Mouse (Mus musculus) frontal cortex, postnatal 10 days (tissue): Measurements from ENCODE around the gene Psap.
"Not testable (repeated sequence)": the region's sequence is repeated elsewhere in the genome, so short reads cannot be mapped to it uniquely, and the experiment has no call there.

Experiments
- DNase-seq, 2 experiments: peaks; one replicate each; pipeline ENCODE4 v3.0.0; 2022; ENCODE audit warnings: low spot score in 2 of 2, mixed read lengths in 1 of 2

Gene Psap

DNA sequence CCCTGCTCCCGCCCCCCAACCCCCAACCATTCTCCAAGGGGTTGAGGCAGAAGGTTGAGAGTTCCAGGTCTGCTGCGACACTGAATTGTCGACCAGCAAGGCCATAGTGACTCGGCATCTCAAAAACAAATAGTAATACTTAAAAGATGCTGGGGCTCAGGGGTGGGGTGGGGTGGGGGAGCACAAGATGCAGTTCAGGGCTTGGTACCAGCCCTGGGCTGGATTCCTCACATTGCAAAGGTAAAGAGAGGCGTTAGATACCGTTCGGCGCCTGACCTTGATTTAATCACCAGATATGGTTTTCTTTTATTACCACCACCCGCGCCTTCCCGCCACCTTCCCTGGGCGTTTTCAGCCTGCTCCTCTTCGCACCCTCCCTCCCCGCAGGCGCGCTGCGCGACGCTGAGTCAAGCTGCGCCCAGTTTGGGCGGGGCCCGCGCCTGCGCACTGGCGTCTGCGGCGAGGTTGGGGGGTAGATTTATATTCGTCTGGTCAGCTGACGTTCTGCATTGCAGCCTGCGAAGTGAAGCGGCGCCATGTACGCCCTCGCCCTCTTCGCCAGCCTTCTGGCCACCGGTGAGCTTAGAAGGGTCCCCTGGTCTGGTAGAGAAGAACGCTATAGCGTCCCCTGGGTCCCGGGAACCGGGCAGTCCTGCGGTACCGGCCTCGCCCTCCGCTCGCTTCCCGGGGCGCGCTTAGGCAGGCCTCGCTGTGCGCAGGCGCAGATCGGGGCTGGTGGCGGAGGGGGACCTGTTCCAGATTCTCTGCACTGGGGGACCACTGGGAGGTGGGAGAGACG, at the start of gene Psap:
Psap (plus strand) TSS at position 421 of the 799 bp plus-strand sequence.
- DNase-seq = peak; percentile 91 to 93

DNA sequence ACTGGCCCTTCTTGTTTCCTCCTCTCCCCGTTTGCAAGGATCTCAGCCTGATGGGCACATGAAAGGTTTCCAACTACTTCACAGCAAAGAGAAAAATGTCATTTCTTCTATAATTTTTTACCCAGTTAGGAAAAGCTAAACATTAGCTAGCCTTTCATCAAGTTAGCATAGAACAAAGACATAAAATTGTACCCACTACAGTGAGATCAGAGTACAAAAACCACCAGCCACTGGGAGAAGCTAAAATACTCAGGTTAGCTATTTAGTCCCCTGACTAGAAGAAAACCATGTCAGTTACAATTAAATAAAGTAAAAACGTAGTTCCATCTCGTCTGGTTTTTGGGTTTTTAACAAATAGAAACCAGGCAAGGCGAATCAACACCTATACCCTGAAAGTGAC, 49.8 kb upstream of the Psap start:
- no peak for DNase-seq

DNA sequence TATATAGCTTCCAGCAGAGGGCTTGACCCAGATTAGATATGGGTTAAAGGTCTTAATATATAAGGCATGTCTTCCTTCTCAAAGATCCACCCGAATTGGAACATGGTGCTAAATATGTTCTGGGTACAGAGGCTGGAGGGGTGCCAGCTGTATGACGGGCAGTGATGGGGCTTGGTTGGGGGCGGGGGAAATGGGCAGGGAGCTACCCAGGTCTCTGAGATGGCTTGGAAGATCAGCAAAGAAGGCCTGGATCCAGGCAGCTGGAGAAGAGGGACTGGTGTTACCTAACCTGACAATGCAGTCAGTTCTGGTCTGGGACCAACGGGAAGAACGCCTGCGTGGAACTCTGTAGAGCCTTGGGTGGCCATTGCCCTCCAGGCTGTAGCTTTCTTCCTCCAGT, 48.3 kb upstream of the Psap start:
- DNase-seq = no peak

DNA sequence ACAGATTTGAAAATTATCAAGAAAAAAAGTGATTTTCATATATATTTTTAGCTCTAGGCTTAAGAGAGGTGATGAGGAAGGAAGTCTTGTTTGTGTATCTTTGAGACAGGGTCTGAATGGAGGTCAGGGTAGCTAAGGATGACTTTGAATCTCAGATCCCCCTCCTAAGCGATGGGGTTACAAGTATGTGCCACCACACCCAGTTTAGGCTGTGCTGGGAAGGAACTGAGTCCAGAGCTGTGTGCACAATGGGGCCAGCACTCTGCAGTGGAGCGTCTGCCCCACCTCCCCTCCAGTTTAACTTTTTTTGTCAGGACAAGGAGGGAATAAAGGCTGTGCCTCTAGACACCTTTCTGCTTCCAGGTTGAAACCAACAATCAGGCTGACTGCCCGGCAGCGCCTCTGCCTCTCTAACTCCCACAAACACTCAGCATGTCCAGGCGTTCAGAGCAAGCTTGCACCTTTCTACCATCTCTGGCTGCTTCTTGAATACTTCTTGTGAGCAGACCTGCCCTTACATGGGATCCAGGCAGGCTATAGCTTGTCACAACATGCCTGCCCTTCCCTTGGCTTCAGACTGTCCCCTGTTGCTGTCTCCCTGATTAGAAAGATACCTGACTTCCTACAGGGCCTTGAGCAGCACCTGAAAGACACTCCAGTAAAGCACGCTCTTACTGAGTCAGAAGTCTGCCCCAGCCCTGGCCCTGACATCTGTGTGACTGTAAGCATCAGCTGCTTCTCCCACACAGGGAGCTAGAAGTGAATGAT, 46.9 kb upstream of the Psap start:
- no peak for DNase-seq

DNA sequence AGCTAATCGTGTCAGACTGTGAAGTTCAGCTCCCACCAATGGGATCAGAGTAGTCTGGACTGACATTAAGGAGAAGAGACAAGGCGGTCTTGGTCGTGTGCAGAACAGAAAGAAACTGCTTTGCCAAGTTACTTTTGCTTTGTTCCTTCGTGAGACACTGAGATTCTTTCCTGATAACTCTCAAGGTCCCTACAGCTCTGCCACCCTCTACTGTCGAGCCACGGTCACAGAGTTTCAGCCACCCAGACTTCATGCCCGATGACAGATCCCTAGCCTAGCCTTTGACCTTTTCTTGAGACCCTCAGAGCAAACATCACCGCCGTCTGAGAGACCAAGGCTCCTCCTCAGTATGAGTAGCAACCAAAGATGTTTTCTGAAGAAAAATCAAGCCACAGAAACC, 43.4 kb upstream of the Psap start:
- no peak for DNase-seq

DNA sequence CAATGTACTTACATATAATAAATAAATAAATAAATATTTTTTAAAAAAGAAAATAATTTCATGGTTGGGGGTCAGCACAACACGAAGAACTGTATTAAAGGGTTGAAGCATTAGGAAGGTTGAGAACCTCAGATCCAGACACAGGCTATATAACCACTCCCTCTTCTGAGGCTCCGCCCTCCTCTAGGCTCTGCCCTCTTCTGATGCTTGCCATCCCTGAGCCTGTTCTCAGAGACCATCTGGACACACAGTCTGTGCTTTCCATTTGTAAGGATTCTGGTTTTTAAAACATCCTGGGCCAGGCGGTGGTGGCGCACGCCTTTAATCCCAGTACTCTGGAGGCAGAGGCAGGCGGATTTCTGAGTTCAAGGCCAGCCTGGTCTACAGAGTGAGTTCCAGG, 41.6 kb upstream of the Psap start:
- not testable (repeated sequence) for DNase-seq

DNA sequence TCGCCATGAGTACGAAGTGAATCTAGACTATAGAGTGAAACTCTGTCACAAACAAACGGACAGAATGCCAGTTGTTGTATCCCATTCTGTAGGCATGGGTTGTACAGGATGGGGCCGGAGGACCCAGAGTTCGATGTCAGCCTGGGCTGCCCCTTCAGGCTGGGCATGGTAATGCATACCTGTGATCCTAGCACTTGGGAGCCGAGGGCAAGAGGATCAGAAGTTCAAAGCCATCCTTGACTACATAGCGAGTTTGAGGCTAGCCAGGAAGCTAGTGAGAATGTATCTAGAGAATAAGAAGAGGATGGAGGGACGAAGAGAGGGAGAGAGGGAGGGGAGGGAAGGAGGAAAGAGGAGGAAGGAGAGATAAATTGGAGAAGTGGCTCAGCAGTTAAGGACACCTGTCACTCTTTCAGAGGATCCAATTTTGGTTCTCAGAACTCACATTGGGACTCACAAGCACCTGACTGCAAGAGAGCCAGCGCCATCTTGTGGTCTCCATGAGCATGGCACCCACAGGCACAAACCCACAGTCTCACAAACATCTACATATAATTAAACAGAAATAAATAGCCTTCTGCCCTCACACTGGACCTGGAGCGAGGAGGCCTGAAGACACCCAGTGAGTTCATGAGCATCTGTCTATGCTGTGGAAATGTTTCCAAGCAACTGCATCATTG, 39.8 kb upstream of the Psap start:
- peak in 1 of 2 experiments; percentile 50 for DNase-seq

DNA sequence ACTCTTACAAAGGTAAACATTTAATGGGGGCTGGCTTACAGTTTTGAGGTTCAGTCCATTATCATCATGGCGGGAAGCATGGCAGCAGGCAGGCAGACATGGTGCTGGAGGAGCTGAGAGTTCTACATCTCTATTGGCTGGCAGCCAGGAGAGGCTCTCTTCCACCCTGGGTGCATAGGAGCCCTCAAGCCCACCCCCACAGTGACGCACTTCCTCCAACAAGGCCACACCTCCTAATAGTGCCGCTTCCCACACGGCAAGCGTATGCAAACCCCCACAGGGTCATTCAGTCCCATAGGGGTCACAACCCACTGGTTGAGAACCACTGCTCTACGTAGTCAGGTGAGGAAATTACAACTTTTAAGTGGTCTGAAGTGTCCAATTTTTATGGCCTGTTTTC, 37.0 kb upstream of the Psap start:
- no peak for DNase-seq

DNA sequence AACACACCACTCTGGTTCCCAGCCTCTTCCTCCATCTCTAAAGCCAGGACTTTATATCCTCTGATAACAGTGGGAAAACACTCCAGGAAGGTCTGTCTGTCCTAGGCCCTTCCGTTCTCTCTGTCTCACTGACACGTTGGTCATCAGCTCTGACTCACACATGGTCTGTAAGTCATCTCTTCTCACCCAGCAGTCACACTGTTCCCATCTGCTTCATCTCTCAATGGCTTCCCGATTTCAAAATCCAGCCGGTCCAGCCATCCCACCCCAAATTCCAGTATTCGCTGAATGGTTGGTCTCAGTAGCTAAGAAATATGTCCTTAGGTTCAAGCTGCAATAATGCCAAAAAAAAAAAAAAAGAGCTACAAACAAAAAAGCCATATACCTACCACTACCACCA, 33.5 kb upstream of the Psap start:
- no peak for DNase-seq

DNA sequence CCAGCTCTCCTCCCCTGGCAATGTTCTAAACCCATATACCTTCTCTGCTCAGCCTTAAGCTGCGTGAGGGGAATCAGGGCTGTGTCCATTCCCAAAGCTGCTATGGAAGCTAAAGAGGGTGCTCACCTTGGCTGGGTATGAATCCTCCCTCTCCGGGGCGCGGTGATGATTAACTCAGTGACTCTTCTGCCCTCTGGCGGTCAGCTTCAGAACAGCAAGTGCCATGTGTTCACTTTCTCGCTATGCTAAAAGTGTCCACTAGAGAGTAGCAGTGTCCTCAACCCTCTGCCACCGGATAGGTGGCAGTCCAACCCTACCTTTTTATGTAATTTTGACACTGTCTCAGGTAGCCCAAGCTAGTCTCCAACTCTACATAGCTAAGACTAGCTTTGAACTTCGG, 32.4 kb upstream of the Psap start:
- DNase-seq = peak; percentile 41 to 84

DNA sequence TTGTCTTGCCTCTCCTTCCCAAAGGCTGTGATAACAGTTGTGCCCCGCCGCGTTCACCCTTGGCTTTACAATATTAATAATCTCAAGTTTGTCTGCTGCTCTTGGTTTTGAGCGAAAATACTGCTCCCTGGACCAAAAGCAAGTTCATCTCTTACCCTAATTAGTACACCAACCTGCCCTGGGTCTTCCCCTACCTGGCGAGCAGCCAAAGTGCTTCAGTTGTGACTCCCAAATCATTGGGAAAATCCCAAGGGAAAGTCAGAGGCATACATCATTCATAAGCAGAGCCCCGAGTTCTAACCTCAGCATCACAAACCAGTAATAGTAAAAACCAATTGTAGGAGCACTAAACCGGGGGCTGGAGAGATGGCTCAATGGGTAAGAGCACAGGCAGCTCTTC, 31.8 kb upstream of the Psap start:
- DNase-seq = no peak

DNA sequence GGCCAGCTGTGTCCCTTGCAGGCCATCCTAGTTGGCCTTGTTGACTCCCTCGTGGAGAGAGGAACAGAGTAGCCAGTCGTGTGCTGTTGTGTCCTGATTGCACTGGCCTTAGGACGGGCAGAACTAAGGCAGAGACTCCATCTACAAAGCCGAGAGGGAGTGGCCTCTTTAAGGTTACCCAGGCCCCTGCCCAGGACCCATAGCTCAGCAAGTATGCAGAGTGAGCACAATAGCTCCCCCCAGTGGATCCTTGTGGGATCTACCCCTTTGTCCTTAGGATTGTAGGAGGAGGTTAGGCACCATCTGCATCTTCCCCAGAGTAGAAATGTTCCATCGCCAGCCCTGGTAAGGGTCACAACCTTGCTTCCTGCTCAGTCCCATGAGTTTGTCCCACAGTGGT, 30.9 kb upstream of the Psap start:
- DNase-seq = peak in 1 of 2 experiments; percentile 42

DNA sequence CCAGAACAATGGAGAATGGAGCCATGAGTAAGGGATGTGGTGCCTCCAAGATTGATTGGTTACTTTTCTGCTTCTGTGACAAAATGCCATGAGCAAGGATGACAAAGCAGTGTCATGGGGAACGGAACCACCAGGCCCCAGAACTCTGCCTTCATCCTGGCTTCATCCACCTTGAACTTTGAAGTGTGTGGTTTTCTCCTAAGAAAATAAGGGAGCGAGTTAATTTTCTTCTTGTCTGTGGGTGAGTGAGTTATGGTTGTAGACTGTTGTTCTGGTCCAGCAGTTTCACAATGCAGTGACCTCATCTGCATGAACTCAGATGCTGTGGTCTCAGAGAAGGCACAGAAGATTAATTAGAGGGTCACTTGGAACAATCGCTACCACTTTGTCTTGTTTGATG, 29.1 kb upstream of the Psap start:
- DNase-seq = not testable (repeated sequence)

DNA sequence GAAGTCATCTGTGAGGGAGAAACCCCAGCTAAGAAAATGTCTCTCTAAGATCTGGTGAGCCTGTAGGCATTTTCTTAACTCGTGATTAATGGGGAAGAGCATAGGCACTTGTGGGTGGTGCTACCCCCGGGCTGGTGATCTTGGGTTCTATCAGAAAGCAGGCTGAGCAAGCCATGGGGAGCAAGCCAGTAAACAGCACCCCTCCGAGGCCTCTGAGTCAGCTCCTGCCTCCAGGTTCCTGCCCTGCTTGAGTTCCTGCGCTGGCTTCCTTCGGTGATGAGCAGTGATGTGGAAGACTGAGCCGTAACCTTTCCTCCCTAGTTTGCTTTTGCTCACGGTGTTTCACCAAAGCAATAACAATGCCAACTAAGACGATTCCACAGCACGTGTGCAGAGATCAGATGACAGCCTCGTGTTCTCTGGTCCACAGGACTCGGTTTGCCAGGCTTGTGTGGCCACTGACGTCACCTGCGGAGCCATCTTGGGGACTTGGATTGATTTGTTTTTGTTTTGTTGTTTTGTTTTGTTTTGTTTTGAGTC, 26.9 kb upstream of the Psap start:
- no peak for DNase-seq

DNA sequence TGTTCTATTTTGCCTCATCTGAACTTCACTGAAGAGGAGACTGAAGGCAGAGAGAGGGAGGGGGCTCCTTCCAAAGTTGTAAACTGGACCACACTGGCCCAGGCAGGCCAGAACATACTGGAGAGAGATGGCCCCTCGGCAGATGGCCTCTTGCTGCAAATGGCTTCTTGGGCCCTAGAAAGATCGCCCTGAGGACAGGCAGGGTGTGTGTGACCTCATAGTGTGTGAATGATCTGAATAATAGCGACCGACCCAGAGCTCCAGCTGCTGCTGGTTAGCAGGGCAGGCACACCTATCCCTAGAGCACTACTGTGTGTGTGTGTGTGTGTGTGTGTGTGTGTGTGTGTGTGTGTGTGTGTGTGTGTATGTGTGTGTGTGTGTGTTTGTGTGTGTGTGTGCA, 25.2 kb upstream of the Psap start:
- no peak for DNase-seq

DNA sequence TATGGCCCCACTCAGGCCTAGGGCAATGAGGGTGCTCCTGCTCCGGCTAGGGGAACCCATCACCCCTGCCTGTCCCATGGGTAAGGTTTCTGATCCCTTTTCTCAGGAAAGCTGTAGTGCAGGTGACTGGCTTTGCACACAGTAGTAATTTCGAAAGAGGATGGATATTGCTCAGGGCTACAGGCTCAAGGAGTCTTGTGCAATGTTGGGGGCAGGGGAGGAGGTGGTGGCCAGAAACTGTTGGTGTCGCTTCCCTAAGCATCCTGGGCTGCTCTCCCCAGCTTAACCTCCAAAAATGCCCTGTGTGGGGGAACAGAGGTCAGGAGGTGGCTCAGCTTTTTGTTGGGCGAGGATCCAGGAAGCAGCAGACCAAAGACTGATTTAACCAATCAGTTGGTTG, 24.8 kb upstream of the Psap start:
- DNase-seq = no peak

DNA sequence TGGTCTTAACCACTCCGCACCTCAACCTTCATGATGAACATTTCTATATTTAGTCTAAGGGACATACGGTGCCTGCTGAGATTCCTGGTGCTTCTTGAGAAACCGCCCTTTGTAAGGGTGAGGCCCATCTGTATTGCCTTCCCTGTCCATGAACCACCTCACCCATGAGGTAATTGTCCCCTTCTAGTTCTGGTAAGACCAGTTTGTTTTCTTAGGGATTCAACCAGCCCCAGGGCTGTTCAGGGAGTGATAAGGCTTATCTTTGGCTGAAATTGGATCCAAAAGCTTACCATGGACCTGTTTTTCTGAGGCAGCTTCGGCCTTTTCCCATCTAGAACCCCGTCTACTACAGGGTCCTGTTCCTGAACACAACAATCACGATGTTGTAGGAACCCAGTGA, 21.3 kb upstream of the Psap start:
- DNase-seq = no peak

DNA sequence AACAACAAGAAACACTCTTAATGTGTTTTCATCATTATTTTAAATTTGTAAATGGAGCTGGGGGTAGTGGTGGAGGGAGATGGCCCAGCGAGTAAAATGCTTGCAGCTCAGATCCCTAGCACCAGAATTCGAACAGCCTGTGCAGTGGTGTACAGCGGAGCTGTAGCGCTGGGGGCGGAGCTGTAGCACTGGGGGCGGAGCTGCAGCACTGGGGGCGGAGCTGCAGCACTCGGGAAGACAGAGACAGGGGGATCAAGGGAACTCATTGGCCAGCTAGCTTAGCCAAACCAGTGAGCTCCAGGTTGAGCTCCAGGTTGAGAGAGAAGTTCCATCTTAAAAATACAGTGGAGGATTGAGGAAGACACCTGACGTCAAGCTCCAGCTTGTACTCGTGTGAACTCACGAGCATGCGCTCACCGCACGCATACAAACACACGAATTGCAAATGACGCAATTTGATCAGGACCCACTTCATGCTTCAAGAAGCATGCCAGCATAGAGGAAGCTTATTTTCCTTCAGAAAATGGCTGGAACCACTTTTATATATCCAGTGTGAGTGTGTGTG, 20.1 kb upstream of the Psap start:
- DNase-seq = no peak

DNA sequence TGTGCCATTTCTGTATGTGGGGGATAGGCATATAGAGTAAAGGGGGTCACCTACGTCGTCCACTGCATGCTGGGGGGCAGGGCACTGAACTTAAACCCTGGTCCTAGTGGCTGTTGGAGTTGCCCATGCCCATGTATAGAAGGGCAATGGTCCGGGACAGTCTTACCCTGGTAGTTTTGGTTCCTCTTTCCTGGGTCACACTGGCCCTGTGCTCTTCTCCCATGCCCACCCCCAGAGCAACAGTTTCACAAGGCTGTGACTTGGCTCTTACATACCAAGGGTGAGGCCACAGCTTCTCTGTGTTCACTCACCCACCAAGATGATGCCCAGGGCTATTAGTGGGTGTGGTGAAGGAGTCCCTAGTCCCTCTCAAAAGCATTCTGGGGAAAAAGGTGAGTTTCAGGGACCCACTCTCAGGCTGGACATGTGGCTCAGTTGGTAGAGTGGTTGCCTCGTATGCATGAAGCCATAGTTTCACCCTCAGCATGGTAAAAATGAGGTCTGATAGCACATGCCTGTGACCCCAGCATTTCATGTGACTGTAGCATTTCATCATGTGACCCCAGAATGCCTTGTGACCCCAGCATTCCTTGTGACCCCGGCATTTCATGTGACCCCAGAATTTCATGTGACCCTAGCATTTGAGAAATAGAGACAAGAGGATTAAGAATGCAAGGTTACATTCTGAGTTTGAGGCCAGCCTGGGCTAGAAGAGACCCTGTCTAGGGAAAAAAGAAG, 16.7 kb upstream of the Psap start:
- DNase-seq = no peak

DNA sequence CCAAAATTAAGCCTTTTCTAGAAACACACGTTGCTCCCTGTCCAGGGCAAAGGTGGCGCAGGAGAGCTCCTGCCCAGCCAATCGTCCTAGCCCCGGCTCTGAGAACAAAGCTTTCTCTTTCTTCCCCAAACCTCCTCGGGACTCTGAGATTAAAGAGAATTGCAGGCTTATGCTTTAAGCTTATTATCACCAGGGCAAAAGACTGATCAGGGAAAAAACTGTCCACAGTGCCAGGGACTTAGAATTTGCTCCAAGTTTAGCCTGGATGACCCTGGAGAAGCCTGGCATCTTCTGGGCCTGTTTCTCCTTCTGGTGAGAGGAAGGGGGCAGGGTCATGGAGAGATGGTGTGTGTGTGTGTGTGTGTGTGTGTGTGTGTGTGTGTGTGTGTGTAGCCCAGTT, 15.9 kb upstream of the Psap start:
- no peak for DNase-seq

DNA sequence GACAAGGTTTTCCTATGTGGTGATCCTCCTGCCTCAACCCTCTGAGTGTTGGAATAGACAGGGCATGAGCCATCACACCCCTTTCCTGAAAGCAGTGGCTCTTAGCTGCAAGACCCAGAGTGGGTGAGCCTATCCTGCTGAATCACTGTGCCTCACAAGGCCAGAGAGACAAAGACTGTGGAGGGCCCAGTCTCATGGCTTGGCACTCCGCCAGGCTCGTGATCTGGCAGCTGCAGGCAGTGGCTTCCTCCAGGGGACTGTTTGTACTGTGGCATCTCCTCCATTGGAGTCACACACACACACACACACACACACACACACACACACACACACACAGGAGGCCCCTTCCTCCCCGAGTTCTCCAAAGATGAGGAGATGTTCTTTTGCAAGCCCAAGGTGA, 15.0 kb upstream of the Psap start:
- DNase-seq = peak; percentile 83 to 90
